Mouse (Mus musculus) midbrain, postnatal 0 days (tissue): ENCODE data around the gene Ip6k1. TPM values are rescaled to one million over a fixed set of nuclear protein-coding genes. Genes with fewer than 3 reads are reported as not detected.
A peak's percentile ranks its signal among the peaks of the same experiment; 100 is the strongest.

Source experiments
- ATAC-seq: fragments of 200-750 bp; cut with Nextera tagmentation; 2 replicates; pipeline ENCODE4 v1.8.0; 2017; ENCODE audit warnings: moderate number of reproducible peaks, mild to moderate bottlenecking, moderate TSS enrichment, moderate library complexity; ENCODE audit not compliant: low FRiP score
- DNase-seq: peaks from one replicate; pipeline ENCODE4 v3.0.0-alpha.2; 2015; ENCODE audit warnings: low spot score
- H3K27ac ChIP-seq: fragments of 300-500 bp; sonication (generic); 2 replicates; pipeline ENCODE4 v1.5.1; 2014; ENCODE audit warnings: low read depth, mild to moderate bottlenecking, low read length, mixed read lengths
- H3K27me3 ChIP-seq: fragments of 300-500 bp; sonication (generic); 2 replicates; pipeline ENCODE4 v1.6.1; 2014; ENCODE audit warnings: low read length, control low read depth, mixed read lengths; ENCODE audit not compliant: insufficient read depth
- H3K36me3 ChIP-seq: fragments of 300-500 bp; sonication (generic); 2 replicates; pipeline ENCODE4 v1.6.1; 2014; ENCODE audit warnings: low read length, control low read depth, mixed read lengths; ENCODE audit not compliant: insufficient read depth
- H3K4me1 ChIP-seq: fragments of 300-500 bp; sonication (generic); 2 replicates; pipeline ENCODE4 v1.6.1; 2014; ENCODE audit warnings: mild to moderate bottlenecking, control low read depth, antibody characterized with exemption, low read length, mixed read lengths; ENCODE audit not compliant: insufficient read depth
- H3K4me2 ChIP-seq: fragments of 300-500 bp; sonication (generic); 2 replicates; pipeline ENCODE4 v1.6.1; 2014; ENCODE audit warnings: low read depth, mild to moderate bottlenecking, low read length, mixed read lengths; ENCODE audit not compliant: poor library complexity, severe bottlenecking
- H3K4me3 ChIP-seq: fragments of 300-500 bp; sonication (generic); 2 replicates; pipeline ENCODE4 v1.5.1; 2014; ENCODE audit warnings: low read depth, mild to moderate bottlenecking, low read length, moderate library complexity
- H3K9ac ChIP-seq: fragments of 300-500 bp; sonication (generic); replicated peaks from 2 replicates; pipeline ENCODE4 v1.6.1; 2014; ENCODE audit warnings: mild to moderate bottlenecking, low read length, moderate library complexity, mixed read lengths; ENCODE audit not compliant: poor library complexity, severe bottlenecking
- H3K9me3 ChIP-seq: fragments of 300-500 bp; sonication (generic); 2 replicates; pipeline ENCODE4 v1.6.1; 2016; ENCODE audit warnings: low read length, control low read depth
- CTCF ChIP-seq: IDR thresholded peaks from 2 replicates; pipeline ENCODE4 v1.5.1; 2016; ENCODE audit warnings: antibody characterized with exemption, mild to moderate bottlenecking
- WGBS: fragments of 180-500 bp; shearing (Covaris S2); extraction: QIAGEN DNeasy Blood & Tissue Kit; methylation state at CpG from one replicate; pipeline ENCODE4 v1.1.7; 2014; 5-methylcytosine and 5-hydroxymethylcytosine counted together
- polyA plus RNA-seq: library from polyadenylated mRNA; unstranded; fragments of >200 nt; fragmentation: Nextera tagmentation; extraction: Ambion mirVana; gene quantifications from 2 replicates; pipeline ENCODE4 v1.2.1, GENCODE M21; 2015
- total RNA-seq: library from RNA; depleted of rRNA; stranded (reverse); fragments of >200 nt; gene quantifications from 2 replicates; pipeline ENCODE4 v1.2.3, GENCODE M21; 2014

The Ip6k1 gene
- total and polyA plus RNA-seq, 2 experiments from 2014 or later = 94.1 to 249 TPM

DNA sequence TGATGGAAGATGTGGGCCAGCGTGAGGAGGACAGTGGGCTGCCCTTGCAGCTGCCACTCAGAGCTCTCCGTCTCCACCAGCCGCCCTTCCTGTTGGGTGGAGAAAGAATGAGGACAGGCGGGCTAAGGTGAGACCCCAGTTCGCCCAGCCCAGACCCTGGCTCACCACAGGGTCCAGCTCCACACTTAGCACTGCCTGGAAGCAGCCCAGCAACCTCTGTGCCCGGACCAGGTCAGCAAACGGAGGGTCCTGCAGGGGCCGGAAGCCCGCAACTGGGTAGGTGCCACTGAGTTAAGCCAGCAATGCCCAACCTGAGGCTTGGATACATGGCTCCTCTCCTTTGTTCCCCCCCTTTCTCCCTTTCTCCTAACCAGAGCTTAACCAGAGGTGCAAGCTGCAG lies 66.7 kb downstream of the Ip6k1 start:
- no peak for DNase-seq
- 90% methylated on average over 9 of the region's 9 CpGs for WGBS
- TF ChIP-seq CTCF = no peak
- Histone ChIP-seq H3K4me3 (no peak overlapping the region), H3K36me3 (peaks cover 45% of the 10 kb centered on the region), H3K27ac (no peak overlapping the region), H3K9ac (no peak overlapping the region), H3K4me1 (no peaks in the 10 kb centered on the region), H3K9me3 (no peaks in the 10 kb centered on the region), H3K27me3 (no peaks in the 10 kb centered on the region), H3K4me2 (no peak overlapping the region)
- ATAC-seq = no peak

DNA sequence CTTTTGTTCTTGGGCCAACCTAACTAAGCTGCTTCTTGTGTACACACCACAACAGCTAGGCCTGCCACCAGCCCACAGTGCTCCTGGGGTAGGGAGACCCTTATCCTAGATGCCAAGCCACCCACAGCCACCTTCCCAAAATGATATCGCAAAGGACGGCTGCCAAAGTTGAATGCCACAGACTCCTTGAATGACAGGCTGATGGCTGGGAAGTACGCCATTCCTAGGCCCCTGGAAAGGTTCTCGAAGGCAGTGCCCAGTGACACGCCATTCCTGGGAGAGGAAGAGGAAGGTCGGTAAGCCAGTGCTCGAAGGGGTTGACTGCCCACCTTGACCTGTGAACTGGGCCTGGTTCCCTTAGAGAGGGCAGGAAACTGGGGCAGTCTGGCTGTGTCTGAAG lies 67.2 kb downstream of the Ip6k1 start:
- Histone ChIP-seq H3K4me2 (no peak overlapping the region), H3K9me3 (no peaks in the 10 kb centered on the region), H3K36me3 (peaks cover 40% of the 10 kb centered on the region), H3K27me3 (no peaks in the 10 kb centered on the region), H3K9ac (no peak overlapping the region), H3K4me3 (no peak overlapping the region), H3K4me1 (no peaks in the 10 kb centered on the region), H3K27ac (no peak overlapping the region)
- ATAC-seq (no peak), DNase-seq (no peak)
- TF ChIP-seq CTCF = no peak
- WGBS = 93% methylated on average over 7 of the region's 7 CpGs

GRCm38 (mm10) chr9:108071801-108072200 lies 69.5 kb downstream of the Ip6k1 start:
- H3K9me3 ChIP-seq = no peaks in the 10 kb centered on the region
- no peak overlapping the region for H3K4me2 ChIP-seq
- ATAC-seq = no peak
- no peak overlapping the region for H3K9ac ChIP-seq
- no peak overlapping the region for H3K27ac ChIP-seq
- H3K27me3 ChIP-seq = no peaks in the 10 kb centered on the region
- TF ChIP-seq CTCF = no peak
- WGBS = 91% methylated on average over 4 of the region's 4 CpGs
- no peaks in the 10 kb centered on the region for H3K4me1 ChIP-seq
- no peak overlapping the region for H3K4me3 ChIP-seq
- no peak for DNase-seq
- peaks cover 24% of the 10 kb centered on the region for H3K36me3 ChIP-seq

GRCm38 (mm10) chr9:108072481-108072924 lies 70.2 kb downstream of the Ip6k1 start:
- no peak for TF ChIP-seq CTCF
- WGBS = 58% methylated on average over 9 of the region's 9 CpGs
- Histone ChIP-seq H3K4me1 (no peaks in the 10 kb centered on the region), H3K27ac (no peak overlapping the region), H3K9ac (0 out of 2 replicates have a peak overlapping the region, but pooled peaks have one; percentile 13), H3K9me3 (no peaks in the 10 kb centered on the region), H3K36me3 (peaks cover 24% of the 10 kb centered on the region), H3K4me3 (no peak overlapping the region), H3K4me2 (no peak overlapping the region), H3K27me3 (no peaks in the 10 kb centered on the region)
- ATAC-seq (no peak), DNase-seq (no peak)

DNA sequence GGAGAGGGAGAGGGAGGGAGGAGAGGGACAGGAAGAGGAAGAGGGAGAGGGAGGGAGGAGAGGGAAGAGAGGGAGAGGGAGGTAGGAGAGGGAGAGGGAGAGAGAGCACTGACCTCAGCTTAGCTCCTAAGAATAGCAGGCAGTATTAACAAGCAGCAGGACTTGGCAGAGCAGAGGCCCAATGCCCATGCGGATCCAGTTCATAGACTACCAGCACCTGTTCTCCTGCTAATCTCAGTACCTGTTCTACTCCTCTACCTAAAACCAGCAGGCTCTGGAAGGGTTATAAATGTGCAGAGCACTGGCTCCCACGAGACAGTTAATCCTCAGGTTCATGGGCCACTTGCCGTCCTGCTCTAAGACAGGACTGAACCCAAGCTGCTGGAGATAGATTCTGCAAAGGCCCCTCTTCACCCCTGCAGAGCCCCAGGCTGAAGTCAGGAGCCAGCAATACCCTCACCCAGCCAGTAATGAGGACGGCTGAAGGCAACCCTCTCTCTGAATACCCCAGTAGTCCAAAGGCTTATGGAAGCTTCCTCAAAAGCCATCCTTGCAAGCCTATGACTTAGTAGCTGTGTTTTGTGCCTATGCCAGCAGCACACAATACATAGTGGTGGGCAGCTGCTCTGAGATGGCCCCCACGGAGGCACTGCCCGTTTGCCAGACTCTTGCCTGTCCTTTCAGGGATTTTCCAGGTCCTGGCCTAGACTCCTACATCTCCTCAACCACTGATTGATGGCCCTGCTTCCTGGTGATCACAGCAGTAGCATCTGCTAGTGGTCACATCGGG lies 71.0 kb downstream of the Ip6k1 start:
- DNase-seq (no peak), ATAC-seq (no peak)
- Histone ChIP-seq H3K9ac (0 out of 2 replicates have a peak overlapping the region, but pooled peaks have one; percentile 8), H3K4me3 (no peak overlapping the region), H3K27me3 (no peaks in the 10 kb centered on the region), H3K4me1 (peaks cover 3% of the 10 kb centered on the region; the same call in 1 of the 2 replicates), H3K4me2 (no peak overlapping the region), H3K9me3 (no peaks in the 10 kb centered on the region), H3K27ac (no peak overlapping the region), H3K36me3 (peaks cover 24% of the 10 kb centered on the region)
- WGBS = 61% methylated on average over 7 of the region's 7 CpGs
- no peak for TF ChIP-seq CTCF

- peak within 1 kb of the TSS; percentile 91 for H3K9ac ChIP-seq
- peak within 1 kb of the TSS; percentile 83 for H3K4me3 ChIP-seq
- DNase-seq (no peak), ATAC-seq (no peak)
- TF ChIP-seq CTCF = no peak
- H3K27me3 ChIP-seq = peaks cover 14% of the 10 kb centered on the region; the same call in 1 of the 2 replicates
- peak within 1 kb of the TSS; percentile 70 for H3K27ac ChIP-seq
- peaks cover 11% of the 10 kb centered on the region for H3K4me1 ChIP-seq
- peak within 1 kb of the TSS; percentile 88 for H3K4me2 ChIP-seq
- no peaks in the 10 kb centered on the region for H3K9me3 ChIP-seq
- H3K36me3 ChIP-seq = peaks cover 15% of the 10 kb centered on the region
- WGBS = 82% methylated on average over 5 of the region's 5 CpGs
Observed at GRCm38 (mm10) chr9:108080168-108080567, 77.9 kb downstream of the Ip6k1 start, which contains the start of gene Mst1. Gene Mst1 (plus strand): TSS chr9:108080436.
